Mouse (Mus musculus): ENCODE measurements at regions not wholly inside any gene's neighbourhood (a gene's known extent, or its start where the extent isn't known, plus 50 kb on each side); places are given as distances from the start of the nearest gene placed in this dataset.

DNA sequence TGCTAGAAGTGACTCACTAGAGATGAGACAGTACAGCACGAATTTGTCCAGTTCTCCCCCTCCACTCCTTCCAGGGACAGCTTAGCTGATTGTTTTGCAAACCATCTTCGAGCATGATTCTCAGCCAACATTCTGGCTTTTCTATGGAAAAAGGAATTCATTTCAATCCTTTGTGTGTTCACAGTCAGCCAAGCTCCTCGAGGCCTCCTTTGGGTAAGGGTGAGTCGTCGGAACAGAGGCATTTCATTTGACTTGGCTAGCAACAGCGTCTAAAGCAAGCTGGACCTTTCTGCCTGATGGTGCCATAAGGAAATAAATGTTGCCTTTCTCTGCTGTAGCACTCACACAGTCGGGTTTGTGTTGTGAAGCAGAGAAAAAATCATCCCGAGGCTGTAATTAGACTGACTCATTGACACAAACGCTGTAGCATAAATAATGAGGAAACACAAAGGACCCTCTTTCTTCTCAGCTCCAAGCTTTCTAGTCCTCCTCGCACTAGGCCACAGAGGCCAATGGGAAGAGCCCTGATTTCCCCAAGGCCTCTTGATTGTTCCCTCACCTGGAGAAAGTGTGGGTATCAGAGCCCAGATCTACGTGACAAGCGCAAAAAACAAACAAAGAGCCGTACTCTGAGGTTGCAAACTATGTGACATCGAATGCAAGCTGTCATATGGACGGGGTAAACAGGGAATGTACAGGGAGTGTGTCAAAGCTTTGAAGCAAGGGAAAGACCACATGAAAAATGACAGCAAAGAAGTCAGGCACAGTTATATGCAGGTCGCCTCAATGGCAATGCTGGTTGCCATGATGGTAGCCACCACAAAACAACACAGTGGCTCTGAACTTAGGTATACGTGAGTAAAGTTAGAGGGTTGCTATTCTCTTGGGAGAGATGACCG is 232.3 kb downstream of the Rnd3 start:
- TF ChIP-seq POLR2A (IDR thresholded peaks at IDR 0.05; ENCODE audit: control insufficient read depth, low read depth, low read length) (no peak), CTCF (IDR thresholded peaks at IDR 0.05; ENCODE audit: control insufficient read depth, insufficient read depth, insufficient replicate concordance, low read depth, low read length) (no peak)

Measured in testis, adult 2 months (tissue).